Mouse (Mus musculus) heart, postnatal 0 days (tissue): Measurements from ENCODE around the gene Pcsk6.

Experiments used
- CTCF ChIP-seq: IDR thresholded peaks from 2 replicates; pipeline ENCODE4 v1.5.1; 2016; ENCODE audit warnings: antibody characterized with exemption, control low read depth, low read depth
- EP300 ChIP-seq: IDR thresholded peaks from 2 replicates; pipeline ENCODE4 v1.6.1; 2016; ENCODE audit warnings: antibody characterized with exemption, low read depth

DNA sequence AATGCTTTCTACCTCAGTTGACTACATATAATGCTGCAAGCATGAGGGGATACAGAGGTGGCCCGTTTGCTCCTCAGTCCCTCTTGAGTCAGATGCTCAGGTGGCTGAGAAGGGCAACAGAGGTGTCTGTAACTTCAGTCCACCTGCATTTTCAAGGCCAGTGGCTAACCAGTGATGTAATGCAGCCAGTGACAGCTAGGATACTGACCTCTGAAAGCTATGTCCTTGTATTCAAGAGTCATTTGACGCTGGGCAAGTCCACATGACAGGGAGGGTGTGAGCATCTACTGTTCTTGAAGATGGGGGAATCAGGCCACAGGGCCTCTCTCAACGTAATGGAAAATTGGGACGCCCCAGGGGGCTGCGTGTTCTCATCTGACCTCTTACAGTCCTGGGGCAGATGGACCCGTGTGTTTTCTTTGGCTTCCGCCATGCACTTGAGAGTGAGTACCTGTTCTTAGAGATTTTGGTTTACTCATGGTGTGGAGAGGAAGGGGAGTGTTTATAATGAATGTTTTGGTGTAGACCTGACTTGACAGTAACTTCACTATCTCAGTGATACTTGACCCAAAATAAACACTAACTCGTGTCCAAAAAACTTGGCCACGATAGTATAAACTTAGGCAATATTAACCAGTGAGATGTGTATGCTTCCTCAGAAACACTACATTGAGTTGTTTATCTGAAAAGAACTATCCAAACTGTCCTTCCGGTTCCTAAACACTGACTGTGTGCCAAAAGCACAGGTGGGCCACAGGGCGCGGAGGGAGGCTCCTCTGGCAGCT, 48.0 kb downstream of the Pcsk6 start:
- TF ChIP-seq CTCF (no peak), EP300 (no peak)
